Comparison of ENCODE assay signal across 10 mouse cellular contexts in the genomic region with DNA sequence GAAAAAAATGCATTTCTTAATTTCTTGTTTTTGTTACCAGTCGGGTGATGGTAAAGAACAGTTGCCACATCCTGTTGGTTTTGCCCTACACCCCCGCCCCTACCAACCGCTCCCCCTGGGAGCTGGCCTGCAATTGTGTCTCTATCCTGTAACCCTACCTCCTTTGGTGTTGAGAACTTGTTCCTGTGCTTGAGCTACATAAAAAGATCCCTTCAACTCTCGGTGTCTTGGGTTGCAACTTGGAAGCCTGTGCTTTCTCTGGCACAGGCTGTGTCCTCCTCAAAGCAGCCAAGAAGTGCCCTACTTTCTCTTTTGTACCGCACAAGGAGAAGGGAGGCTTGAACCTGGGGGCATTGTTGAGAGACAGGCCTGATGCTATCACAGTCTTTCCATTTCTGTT.
DNase-seq lines count a peak whose midpoint lies in the region; ATAC-seq lines count a peak whose summit lies in the region.
"Had no signal": no experiment of that assay in that cellular context is flagged by ENCODE, and none has a peak within 500 bp of the region (broad histone marks: within the 10 kb centered on the region; RNA-seq: fewer than 3 reads in every experiment).

No protein-coding gene starts in this region.

- H3K36me3 ChIP-seq in kidney, embryonic 16.5 days (ENCODE audit: insufficient read depth, low read length): no peaks in the 10 kb centered on the region
- H3K36me3 ChIP-seq in stomach, embryonic 16.5 days (ENCODE audit: control insufficient read depth, insufficient read depth, low read length): no peaks in the 10 kb centered on the region
- H3K36me3 ChIP-seq: heart, embryonic 15.5 days had no signal

- no peak overlapping the region for H3K4me3 ChIP-seq in kidney, embryonic 16.5 days (ENCODE audit: low read length)
- H3K4me3 ChIP-seq in stomach, embryonic 16.5 days (replicated peaks; ENCODE audit: low read length): no peak overlapping the region
- H3K4me3 ChIP-seq: heart, embryonic 15.5 days had no signal

- H3K4me2 ChIP-seq in kidney, embryonic 16.5 days (replicated peaks; ENCODE audit: low read depth, low read length): no peak overlapping the region
- no peak overlapping the region for H3K4me2 ChIP-seq in stomach, embryonic 16.5 days (ENCODE audit: low read depth, low read length)
- H3K4me2 ChIP-seq: heart, embryonic 15.5 days had no signal

- 64% methylated on average over 5 of the region's 5 CpGs for WGBS in kidney, embryonic 16.5 days
- 78% methylated on average over 5 of the region's 5 CpGs for WGBS in stomach, embryonic 16.5 days

- no peaks in the 10 kb centered on the region; the same call in 1 of the 2 replicates for H3K4me1 ChIP-seq in kidney, embryonic 16.5 days (ENCODE audit: insufficient read depth, low read length)
- H3K4me1 ChIP-seq in stomach, embryonic 16.5 days (ENCODE audit: control insufficient read depth, insufficient read depth, low read length): peaks cover 4% of the 10 kb centered on the region
- H3K4me1 ChIP-seq: heart, embryonic 15.5 days had no signal

- intact Hi-C loops in left cerebral cortex, postnatal 10 days (cut with DNase I): no loop called here

- H3K27me3 ChIP-seq in kidney, embryonic 16.5 days (ENCODE audit: insufficient read depth, low read length): no peaks in the 10 kb centered on the region
- no peaks in the 10 kb centered on the region for H3K27me3 ChIP-seq in stomach, embryonic 16.5 days (ENCODE audit: control insufficient read depth, insufficient read depth, low read length)
- H3K27me3 ChIP-seq: heart, embryonic 15.5 days had no signal

- H3K9ac ChIP-seq in kidney, embryonic 16.5 days (replicated peaks; ENCODE audit: low read length): no peak overlapping the region
- H3K9ac ChIP-seq in stomach, embryonic 16.5 days (ENCODE audit: low read length): no peak overlapping the region
- H3K9ac ChIP-seq: heart, embryonic 15.5 days had no signal

- H3K27ac ChIP-seq in kidney, embryonic 16.5 days (ENCODE audit: low read length): peak overlapping the region; percentile 65; the same call in 1 of the 2 replicates
- peak overlapping the region; percentile 43; the same call in 1 of the 2 replicates for H3K27ac ChIP-seq in stomach, embryonic 16.5 days (ENCODE audit: low read length)
- H3K27ac ChIP-seq: heart, embryonic 15.5 days had no signal

- no peak for DNase-seq in kidney, adult 9 months
- peak; percentile 85 for DNase-seq in T-cell, adult 2 months (ENCODE audit: low spot score)
- no peak for DNase-seq in kidney, postnatal 25 days
- DNase-seq in left cerebral cortex, postnatal 10 days (ENCODE audit: extremely low spot score in 1 of 2, low spot score in 2 of 2): no peak
- no peak for DNase-seq in heart, adult 9 months (ENCODE audit: low spot score in 2 of 2)
- DNase-seq: cerebellum, adult 11-12 months had no signal

- H3K9me3 ChIP-seq in kidney, embryonic 16.5 days (ENCODE audit: low read length): no peaks in the 10 kb centered on the region
- no peaks in the 10 kb centered on the region for H3K9me3 ChIP-seq in stomach, embryonic 16.5 days (replicated peaks; ENCODE audit: control insufficient read depth, low read length)
- H3K9me3 ChIP-seq: heart, embryonic 15.5 days had no signal

- no peak for ATAC-seq in kidney, embryonic 16.5 days (ENCODE audit: low FRiP score, low TSS enrichment)
- peak; percentile 82 for ATAC-seq in inflammation-experienced regulatory T-cells, adult 6 months
- no peak for ATAC-seq in stomach, embryonic 16.5 days (ENCODE audit: insufficient read depth, low FRiP score)
